Mouse (Mus musculus): ENCODE results near the gene Efhc1.

DNA sequence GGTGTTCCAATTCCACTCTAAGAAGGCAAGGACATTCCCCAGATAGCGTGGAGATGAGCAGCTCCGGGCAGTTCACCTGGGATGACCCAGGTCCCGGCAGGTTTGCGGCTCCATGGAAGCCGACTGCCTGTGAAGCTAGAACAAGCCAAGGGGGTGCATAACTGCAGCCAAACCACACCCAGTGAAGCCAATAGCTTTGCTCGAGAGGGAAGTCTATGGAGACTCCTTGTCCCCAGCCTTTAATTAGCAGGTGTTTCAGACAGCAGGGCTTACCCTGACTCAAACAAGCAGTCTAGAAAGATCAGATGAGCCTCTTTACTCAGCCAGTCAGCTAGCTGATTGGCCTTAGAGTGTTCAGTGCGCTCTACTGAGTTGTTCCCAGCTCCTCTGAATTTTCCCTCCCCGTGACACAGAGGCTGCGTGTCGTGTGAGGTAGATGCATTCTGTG lies 30.3 kb upstream of the Efhc1 start:
- TF ChIP-seq CTCF (IDR thresholded peaks at IDR 0.05; ENCODE audit: low read depth, low read length) (no peak), POLR2A (IDR thresholded peaks at IDR 0.05; ENCODE audit: borderline replicate concordance, low read depth, low read length) (no peak)
